Mouse (Mus musculus): Measurements from ENCODE around the gene Farp1.
"Not testable (repeated sequence)": the region's sequence is repeated elsewhere in the genome, so short reads cannot be mapped to it uniquely, and the experiment has no call there.

The Farp1 gene

DNA sequence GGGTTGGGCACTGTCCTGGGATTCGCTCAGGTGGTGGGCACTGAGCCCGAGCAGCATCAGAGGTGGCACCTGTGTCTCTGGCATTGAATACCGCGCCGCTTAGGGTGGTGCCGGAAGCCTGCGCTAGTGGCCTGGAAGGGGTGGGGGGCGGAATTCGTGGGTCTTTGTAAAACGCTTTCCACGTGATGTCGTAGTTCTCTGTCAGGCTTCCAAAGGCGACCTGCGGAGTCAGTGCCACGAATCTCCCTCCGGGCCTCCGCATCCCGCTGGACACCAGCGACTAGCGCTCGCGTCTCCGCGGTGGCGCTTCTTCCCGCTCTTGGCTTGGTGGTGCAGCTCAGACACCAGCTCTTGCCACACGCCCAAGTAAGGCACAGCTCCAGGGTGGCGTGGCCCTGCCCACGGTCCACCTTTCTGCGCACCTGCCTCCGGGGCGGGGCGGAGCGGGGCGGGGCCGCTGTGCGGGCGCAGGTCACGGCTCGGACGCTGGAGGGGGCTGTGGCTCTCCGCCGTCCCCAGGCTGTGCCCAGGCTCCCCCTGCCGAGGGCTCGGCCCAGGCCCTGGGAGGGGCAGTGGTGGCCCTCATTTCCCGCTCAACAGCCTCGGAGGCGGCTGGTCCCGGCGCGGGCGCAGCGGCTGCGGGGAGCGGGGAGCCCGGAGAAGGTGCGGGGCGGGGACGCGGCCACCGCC, at the start of gene Farp1:
TSS of gene Farp1 (plus strand) at position 228 of the 690 bp plus-strand sequence.
- peak; percentile 46 for DNase-seq (ENCODE audit: low read depth)

DNA sequence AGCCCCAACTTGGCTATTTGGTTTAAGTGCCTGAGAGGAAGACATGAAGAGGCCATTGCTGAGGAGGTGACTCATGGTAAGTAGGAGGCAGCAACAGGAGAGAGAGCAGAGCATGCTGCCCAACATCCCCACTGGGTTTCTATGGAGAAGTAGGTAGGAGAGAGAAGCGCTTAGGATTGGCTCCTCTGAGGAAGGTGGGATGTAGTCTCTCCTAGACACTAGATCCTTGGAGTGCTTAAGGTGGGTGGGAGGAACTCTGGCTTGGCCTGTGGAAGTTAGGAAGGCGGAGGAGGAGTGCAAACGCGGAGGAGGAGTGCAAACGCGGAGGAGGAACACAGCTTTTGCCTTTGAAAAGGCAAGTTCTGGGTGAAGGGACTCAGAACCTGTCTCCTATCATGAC, 45.9 kb upstream of the Farp1 start:
- DNase-seq (ENCODE audit: low read depth): no peak

DNA sequence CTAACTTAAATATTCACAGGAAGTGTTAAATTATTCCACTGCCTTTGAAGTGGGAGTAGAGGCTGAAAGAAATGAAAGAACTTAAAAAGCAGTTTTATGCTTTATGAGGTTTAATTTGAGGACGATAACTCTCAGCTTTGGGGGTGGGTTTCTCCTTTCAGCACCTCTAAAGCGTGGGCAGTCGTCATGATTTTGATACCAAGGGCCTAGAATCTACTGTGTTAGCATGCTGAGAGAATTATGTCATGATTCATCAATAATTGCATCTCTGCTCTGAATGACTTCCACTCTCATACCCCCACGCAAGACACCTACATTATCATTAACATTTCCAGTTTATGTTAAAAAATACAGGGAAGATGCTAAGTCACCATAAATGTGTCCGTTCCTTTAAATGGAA, 37.3 kb upstream of the Farp1 start:
- no peak for DNase-seq (ENCODE audit: low read depth)

DNA sequence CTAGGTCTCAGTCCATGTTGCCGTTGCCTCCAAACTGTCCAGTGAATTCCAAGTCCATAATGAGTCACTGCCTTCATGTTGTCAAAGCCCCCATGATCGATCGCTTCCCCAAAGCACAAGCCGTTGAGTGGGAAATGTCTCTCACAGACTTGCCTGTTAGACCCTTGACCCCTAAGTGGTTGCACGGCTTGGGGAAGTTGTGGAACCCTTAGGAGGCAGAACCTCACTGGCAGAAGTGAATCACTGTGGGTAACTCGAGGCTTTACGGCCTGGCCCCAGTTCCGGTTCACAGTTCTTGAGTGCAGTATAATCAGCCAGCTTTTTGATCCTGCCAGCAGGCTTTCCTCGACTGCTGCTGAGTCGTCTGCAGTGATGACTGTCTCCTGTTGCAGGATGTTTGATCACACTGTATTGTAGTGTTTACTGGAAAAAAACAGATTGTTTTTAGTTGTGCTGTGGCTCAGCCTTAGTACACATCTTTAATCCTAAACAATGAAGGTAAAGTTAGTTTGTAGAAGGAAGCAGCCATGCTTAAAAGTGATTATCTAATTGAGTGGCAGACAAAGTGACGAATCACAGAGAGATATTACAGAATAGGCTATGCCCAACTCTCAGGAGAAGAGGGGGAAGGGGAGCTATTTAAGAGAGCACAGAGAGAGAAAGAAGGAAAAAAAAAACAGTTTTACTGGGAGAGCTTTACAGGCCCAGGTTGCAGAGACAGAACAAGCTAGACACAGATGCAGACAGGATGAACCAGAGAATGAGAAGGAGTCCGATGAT, 34.2 kb upstream of the Farp1 start:
- DNase-seq (ENCODE audit: low read depth): no peak

DNA sequence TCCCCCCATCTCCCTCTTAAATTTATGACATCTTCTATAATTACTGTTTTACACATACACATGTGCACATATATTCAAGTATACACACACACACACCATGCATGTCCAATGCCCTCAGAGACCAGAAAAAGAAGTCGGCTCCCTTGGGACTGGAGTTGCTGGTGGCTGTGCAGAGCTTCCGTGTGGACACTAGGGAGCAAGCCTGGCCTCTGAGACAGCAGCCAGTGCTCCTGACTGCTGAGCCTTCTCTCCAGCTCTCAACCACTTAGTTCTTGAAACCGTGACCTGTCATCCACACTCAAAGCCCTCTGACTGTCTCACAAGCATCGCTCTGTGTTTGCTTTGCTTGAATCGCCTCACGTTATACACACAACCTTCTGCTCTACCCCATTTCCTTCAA, 29.4 kb upstream of the Farp1 start:
- no peak for DNase-seq (ENCODE audit: low read depth)

DNA sequence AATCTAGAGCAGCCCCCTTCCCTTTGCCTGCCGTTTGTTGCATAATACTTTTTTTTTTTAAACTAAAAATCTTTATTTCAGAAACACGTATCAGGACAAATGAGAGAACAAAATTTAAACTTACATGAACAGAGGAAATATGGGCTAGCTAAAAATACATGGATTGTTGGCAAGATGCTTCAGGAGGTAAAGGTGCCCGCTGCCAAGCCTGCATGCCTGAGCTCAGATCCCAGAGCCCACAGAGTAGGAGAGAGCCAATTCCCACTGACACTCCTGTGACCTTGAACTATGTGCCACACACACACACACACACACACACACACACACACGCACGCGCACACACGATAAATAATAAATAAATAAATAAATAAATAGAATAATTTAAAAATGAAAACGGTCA, 29.0 kb upstream of the Farp1 start:
- no peak for DNase-seq (ENCODE audit: low read depth)

DNA sequence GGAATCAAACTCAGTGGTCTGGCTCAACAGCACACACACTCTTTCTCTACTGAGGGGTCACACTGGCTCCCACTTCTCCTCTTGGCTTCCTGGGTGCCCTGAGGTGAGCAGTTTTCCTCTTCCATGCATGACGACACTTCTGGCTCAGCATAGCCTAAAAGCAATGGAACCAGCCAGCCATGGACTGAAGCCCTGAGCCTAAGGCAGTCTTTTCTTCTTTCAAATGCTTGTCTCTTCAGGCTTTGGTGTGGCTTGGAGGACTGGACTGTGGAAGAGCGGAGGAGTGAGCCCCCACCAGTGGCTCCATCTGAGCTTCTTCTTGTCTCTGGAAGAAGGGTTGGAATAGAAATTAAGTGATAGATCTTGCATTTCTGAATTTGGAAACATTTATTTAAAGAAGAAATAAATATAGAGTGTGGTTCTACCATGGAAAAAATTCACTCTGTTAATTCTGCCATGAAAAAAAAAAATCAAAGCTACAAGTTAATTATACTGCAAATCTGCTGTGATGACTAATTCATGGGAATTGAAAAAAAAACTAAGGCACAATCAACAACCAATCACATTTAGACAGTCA, 19.8 kb upstream of the Farp1 start:
- DNase-seq (ENCODE audit: low read depth): no peak

DNA sequence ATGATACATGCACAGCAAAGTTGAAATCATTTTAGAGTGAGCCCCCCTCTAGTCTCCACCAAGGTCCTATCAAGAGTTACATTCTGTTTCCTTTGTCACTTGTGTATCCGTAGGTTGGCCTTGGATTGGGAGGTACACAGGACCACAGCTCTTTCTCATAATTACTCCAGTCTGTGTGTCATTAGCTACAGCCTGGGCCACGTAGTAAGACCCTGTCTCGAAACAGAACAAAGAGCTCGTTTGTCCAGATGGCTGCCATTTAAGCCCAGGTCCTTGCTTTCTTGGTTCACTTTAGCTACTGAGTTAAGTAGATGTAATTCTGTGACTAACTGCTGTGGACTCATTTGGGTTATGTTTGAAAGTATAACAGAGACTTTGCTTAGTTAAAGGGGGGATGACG, 12.6 kb upstream of the Farp1 start:
- DNase-seq (ENCODE audit: low read depth): no peak

DNA sequence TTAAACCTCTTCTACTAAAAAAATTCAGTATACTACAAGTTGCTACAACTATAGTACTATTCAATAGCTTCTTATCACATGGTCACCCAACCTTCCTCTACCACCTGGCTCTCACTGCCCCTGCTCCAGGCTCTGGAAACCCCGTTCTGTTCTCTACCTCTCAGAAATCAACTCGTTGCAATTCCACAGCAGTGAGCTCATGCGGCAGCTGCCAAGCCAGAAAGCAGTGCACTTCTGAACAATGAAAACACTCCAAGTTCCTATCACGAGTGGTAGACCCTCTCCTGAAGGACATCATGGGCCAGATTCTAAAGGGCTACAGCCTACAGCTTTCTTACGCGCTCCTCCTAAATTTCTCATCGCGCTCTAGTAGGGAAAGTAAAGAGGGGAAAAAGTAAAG, 9.6 kb upstream of the Farp1 start:
- no peak for DNase-seq (ENCODE audit: low read depth)

DNA sequence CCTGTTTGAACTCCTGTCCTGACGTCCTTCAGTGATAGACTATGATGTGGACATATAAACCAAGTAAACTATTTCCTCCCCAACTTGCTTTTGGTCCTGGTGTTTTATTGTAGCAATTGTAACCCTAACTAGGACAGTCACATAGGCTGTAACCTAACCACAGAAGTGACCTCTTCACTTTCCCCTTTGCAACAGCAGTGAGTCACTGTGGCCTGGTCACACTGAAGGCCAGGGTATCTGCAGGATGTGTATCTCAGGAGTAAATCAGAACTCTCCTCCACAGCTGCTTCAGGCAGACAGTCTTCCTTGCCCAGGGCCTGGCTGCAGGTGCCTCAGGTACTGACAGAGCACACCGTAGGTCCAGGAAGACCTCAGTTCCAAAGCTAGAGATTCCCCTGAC, 3.6 kb upstream of the Farp1 start:
- DNase-seq (ENCODE audit: low read depth): no peak

DNA sequence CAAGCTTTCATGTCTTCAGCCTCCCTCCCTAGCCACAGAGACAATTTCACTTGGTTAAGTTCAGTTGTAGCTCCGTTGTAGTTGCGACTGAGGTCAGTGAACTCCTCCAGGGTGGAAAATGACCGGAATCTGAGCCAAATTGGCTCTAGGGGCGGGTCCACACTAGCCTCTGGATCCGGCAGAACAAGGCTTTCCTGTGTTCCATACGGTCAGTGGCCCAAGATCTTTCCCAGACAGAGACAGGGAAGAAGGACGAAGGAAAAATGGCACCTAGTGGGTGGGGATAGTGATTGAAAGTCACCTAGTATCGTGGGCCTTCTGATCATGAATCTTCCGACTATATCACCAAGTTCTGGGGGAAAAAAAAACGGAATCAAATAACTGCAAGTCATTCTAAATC, 475 bp upstream of the Farp1 start:
- no peak for DNase-seq (ENCODE audit: low read depth)

DNA sequence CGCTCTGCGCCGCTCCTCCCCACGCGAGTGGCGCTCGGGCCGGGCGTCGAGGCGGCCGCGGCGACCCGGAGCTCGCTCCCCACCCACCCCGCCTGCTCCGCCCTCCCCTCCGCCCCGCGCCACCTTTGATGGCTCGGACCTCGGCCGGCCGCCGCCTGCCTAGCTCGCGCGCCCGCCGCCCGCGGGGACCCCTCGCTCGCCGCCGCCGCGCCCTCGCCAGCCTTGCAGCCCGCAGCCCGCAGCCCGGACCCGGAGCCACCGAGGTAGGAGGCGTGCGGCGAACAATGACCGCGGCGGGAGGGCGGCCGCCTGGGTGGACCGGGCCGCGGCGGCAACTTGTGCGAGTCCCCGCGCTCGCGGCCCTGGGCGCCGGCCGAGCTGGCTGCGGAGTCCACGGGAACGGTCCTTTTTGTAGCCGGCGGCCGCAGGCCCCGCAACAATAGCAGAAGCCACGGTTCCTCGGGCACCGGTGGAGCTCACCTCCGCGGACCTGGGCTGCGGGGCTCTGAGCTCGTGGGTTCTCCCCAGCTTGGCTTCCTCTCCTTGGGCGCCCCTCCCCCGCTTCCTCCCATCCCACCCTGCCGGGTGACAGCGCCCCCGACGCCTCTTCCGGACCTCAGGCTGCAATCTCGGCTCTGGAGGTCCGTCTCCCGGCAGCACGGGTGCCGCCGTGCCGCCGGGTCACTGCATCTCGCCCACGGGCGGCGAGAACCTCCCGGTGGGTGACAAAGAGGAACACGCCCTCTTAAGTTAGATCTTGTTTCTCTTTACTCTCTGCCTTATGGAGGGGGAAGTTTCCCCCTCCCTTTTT, 868 bp downstream of the Farp1 start:
- peak; percentile 34 for DNase-seq (ENCODE audit: low read depth)

DNA sequence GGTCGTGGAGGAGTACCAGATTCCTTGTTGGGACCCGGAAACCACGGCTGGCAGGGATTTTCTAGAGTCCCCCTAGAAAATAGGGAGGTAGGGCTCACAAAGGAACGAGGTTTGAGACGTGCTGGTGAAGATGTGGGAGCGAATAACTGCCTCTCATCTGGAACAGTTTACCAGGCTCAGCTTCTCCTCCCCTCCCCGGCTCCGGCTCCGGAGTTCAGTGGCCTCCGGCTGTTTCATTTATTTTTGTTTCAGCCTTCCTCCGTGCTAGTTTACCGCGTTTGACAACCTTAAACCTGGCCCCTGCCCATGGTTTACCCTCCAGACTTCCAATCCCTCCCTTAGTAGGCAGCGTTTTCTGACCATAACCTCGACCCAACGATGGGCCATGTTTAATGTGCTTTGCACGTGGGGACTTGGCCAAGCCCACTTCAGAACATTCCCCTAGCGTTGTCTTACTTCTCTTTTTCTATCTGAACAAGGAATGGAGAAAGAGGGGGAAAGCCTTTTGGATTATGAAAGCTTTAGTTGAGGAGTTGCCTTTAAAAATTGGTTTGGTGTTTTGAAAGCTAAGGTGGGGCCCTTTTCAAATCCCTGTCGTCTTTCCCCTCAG, 1.7 kb downstream of the Farp1 start:
- no peak for DNase-seq (ENCODE audit: low read depth)

DNA sequence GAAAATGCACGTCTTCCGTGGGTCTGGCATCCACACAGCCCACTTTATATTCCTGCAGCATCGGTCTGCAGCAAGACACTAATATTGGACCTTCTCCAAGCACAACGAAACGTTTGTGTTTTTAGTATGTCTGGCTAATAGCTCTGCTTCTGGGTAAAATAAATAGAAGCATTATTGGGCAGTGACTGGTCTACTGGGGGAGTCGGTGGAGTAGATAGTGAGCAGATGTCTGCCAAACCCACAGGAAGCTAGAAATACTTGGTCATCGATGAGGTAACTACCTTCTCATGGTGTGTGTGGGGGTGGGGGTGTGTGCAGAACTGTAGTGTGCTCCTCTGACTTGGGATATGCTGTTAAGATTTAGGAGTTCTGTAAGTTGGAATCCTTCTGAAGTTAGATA, 2.3 kb downstream of the Farp1 start:
- no peak for DNase-seq (ENCODE audit: low read depth)

DNA sequence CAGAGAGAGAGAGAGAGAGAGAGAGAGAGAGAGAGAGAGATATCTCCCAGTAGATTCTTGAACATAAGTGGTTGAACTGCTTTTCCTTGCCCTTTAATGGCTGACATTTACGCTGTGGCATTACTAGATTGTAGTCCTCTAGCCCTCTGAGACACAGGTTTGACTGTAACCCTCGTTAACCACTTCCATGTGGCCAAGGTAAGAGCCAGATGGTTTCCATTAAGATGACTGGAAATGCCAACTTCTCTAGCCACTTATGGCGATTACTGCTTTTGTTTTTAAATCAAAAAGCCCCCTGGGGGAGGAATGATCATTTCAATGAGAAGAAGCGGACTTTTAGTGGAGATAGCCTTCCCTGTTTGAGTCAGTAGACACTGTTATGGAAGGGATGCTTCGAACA, 3.7 kb downstream of the Farp1 start:
- DNase-seq (ENCODE audit: low read depth): no peak

DNA sequence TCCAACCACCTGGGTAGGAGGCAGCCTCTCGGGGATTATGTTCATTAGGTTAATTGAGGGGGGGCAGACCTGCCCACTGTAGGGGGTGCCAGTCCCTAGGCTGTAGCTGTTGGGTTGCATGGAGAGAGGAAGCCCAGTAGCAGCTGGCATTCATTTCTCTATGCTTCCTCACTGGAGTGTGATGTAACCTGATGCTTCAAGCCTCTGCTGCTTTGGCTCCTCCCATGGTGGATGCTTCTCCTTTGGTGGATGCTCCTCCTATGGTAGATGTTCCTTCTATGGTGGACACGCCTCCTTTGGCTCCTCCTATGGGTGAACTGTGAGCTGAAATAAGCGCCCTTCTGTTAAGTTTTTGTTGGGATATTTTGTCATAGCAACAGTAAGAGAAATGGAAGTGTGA, 9.1 kb downstream of the Farp1 start:
- no peak for DNase-seq (ENCODE audit: low read depth)

DNA sequence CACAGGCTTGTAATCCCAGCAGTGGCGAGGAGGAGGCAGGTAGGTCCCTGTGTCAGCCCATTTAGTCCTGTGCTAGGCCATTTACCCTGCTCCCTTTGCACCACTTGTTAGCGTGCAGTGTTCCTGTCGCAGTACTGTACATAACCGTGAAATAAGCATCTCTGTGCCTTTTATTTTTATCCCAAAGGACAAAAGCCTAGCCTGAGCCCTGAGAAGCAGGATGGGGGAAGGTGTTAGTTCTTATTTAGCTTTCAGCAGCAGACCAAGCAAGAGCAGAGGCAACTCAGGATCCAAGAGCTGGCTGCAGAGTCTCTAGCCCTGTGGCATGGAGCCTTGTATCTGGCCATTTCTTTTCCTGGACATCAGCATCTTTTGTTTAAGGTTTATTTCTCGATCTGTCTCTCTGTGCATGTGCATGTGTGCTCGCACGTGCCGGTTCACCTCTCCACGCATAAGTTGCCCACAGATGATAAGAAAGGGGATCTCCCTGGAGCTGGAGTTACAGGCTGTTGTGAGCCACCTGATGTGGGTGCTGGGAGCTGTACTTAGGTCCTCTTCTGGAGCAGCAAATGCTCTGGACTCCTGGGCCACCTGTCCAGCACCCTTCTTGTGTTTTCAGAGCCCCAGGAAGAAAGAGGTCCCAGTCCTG, 11.4 kb downstream of the Farp1 start:
- no peak for DNase-seq (ENCODE audit: low read depth)

DNA sequence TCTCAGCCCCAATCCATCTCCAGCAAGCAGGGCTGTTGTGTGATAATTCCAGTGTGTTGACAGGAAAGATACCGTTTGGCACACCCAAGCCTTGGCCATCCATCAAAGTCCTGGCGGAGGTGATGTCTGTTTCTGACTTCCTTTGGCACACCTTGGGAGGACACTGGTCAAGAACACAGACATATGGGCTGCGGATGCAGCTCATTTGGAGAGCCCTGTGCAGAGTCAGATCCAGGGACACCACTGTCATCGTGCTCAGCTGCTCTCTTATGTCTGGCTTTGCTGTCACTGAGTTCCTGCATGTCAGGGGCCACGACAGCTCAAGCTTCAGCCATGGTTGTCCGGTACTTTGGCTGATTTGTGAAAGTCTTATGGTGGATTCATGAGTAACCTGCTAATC, 12.8 kb downstream of the Farp1 start:
- DNase-seq (ENCODE audit: low read depth): no peak

DNA sequence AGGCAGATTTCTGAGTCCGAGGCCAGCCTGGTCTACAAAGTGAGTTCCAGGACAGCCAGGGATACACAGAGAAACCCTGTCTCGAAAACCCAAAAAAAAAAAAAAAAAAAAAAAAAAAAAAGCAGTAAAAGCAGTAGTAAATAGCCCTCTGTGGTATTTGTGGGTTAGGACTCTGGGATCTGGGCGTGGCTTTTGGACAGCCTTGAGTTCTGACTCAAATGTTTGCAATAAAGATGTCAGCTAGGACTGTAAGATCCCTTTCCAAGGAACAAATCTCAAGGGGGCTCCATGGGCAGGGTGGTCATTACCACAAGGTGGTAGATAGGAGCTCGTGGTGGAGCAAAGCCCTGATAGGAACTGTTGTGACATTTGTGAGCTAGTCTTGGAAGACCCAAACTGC, 16.0 kb downstream of the Farp1 start:
- DNase-seq (ENCODE audit: low read depth): not testable (repeated sequence)

DNA sequence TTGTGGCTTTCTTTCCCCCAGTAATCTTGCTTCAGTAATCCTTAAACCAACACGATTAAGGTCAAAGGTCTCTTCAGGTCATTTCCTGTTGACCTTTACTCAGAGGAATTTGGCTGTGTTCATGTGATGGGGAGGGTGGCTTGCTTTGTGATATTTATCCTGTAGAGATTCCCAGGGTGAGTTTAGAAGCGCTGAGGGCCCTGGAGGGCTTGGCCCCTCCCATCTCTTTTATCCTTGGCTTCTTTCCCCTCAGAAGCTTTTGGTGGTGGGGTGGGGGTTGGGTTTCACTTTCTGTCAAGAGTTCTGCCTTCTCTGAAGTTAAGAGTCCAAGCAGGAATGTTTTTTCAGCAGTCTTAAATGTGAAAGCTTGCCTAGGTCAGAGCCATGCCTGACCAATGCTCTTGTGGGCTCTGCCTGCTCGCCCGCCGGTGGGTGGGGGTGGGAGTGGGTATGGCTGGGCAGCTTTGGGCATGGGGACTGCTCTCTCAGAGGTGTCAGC, 18.1 kb downstream of the Farp1 start:
- DNase-seq (ENCODE audit: low read depth): no peak

DNA sequence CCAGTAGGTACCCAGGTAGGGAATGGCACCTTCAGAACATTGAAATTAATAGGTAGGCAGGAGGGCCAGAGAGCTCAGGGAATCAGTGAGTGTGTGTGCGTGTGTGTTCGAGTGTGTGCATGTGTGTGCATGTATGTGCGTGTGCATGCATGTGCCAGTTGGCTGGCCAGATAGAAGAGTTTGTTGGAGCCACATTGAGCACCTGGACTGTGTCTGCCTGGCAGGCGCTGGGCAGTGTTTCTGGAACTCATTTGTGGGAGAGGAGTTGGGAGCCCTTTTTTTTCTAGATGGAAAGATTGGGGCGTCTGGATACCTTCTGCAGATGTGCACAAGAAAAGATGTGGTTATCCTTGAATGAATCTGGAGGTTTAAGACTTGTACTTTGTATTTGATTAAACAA, 19.1 kb downstream of the Farp1 start:
- no peak for DNase-seq (ENCODE audit: low read depth)

DNA sequence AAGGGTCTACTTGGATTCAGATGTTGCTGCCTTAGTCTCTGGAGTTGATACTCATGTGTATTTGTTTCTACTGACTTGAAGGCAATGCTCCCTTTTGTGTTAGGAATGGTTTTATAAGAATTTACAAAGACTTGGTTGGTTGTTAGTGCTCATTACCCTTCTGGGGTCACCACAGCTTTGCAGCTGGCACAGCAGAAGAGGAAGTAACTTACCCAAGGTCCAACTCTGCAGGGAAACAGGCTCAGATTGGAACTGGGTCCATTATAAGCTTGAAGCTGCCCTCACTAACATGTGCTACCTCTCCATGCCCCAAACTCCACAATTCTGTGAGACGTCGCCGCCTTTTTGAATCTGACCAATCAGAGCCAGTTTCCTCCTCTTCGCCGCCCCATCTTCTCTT, 22.8 kb downstream of the Farp1 start:
- DNase-seq (ENCODE audit: low read depth): no peak

All from naive thymus-derived CD4-positive, alpha-beta T cell, adult 2 months (primary cell).